Mouse (Mus musculus) embryo, embryonic 11 days (tissue): ENCODE measurements around the gene Gm4305.
"Not testable (repeated sequence)": the region's sequence is repeated elsewhere in the genome, so short reads cannot be mapped to it uniquely, and the experiment has no call there.

Experiments used
- DNase-seq: peaks from one replicate; pipeline ENCODE4 v3.0.0-alpha.2; 2015

The Gm4305 gene

DNA sequence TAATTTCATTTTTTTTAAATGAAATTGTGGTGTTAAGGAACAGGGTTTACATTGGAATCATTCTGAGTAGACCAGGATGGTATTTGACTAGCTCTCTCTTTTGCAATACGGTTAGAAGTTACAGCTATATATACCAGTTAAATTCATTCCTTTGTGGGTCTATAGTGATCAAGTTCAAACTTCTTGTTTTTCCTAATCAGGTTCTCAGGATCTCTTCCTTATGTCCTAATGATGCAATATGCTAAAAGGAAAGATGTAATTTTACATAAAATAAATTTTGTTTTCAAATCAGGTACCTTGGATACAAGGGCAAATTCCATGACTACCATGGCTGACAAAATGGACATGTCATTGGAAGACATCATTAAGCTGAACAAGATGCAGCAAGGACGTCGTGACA, at the start of gene Gm4305:
Gene Gm4305 (plus strand): TSS at position 301 of the 400 bp plus-strand sequence.
- DNase-seq: not testable (repeated sequence)

DNA sequence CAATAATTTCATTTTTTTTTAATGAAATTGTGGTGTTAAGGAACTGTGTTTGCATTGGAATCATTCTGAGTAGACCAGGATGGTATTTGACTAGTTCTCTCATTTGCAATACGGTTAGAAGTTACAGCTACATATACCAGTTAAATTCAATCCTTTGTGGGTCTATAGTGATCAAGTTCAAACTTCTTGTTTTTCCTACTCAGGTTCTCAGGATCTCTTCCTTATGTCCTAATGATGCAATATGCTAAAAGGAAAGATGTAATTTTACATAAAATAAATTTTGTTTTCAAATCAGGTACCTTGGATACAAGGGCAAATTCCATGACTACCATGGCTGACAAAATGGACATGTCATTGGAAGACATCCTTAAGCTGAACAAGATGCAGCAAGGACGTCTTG, 15.5 kb upstream of the Gm4305 start, which contains the start of gene Gm4301:
Gene Gm4301 (plus strand): TSS at position 301 of the 400 bp plus-strand sequence.
- not testable (repeated sequence) for DNase-seq

DNA sequence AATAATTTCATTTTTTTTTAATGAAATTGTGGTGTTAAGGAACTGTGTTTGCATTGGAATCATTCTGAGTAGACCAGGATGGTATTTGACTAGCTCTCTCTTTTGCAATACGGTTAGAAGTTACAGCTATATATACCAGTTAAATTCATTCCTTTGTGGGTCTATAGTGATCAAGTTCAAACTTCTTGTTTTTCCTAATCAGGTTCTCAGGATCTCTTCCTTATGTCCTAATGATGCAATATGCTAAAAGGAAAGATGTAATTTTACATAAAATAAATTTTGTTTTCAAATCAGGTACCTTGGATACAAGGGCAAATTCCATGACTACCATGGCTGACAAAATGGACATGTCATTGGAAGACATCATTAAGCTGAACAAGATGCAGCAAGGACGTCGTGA, 10.4 kb upstream of the Gm4305 start, which contains the start of gene Gm4302:
Gene Gm4302 (plus strand): TSS at position 301 of the 400 bp plus-strand sequence.
- DNase-seq: not testable (repeated sequence)

DNA sequence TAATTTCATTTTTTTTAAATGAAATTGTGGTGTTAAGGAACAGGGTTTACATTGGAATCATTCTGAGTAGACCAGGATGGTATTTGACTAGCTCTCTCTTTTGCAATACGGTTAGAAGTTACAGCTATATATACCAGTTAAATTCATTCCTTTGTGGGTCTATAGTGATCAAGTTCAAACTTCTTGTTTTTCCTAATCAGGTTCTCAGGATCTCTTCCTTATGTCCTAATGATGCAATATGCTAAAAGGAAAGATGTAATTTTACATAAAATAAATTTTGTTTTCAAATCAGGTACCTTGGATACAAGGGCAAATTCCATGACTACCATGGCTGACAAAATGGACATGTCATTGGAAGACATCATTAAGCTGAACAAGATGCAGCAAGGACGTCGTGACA, 5.2 kb upstream of the Gm4305 start, which contains the start of gene Gm4303:
Gene Gm4303 (plus strand): TSS at position 301 of the 400 bp plus-strand sequence.
- not testable (repeated sequence) for DNase-seq

DNA sequence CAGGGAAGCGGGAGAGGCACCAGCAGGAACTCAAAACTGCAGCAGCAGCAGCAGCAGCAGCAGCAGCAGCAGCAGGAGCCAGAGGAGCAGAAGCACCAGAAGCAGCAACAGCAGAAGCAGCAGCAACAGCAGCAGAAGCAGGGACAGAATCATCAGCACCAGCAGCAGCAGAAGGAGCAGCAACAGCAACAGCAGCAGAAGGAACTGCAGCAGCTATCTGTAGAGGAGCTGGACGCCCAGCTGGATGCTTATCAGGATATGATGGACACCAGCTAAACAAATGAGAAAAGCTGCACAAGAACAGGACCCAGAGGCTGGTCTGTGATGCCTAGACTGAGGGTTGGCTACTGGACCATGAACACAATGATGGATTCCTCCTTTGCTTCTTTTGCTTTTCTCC, 5.9 kb downstream of the Gm4305 start:
- DNase-seq: not testable (repeated sequence)

DNA sequence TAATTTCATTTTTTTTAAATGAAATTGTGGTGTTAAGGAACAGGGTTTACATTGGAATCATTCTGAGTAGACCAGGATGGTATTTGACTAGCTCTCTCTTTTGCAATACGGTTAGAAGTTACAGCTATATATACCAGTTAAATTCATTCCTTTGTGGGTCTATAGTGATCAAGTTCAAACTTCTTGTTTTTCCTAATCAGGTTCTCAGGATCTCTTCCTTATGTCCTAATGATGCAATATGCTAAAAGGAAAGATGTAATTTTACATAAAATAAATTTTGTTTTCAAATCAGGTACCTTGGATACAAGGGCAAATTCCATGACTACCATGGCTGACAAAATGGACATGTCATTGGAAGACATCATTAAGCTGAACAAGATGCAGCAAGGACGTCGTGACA, 10.1 kb downstream of the Gm4305 start, which contains the start of gene Gm4307:
Gene Gm4307 (plus strand): TSS at position 301 of the 400 bp plus-strand sequence.
- DNase-seq: not testable (repeated sequence)

- not testable (repeated sequence) for DNase-seq
These were observed 31.6 kb downstream of the Gm4305 start, which contains the start of gene Gm4312 for GRCm38 (mm10) chr10:100382460-100382859. Gene Gm4312, minus strand, starts transcription at chr10:100382560.
